ENCODE assay signal across 8 mouse cellular contexts in the genomic region with DNA sequence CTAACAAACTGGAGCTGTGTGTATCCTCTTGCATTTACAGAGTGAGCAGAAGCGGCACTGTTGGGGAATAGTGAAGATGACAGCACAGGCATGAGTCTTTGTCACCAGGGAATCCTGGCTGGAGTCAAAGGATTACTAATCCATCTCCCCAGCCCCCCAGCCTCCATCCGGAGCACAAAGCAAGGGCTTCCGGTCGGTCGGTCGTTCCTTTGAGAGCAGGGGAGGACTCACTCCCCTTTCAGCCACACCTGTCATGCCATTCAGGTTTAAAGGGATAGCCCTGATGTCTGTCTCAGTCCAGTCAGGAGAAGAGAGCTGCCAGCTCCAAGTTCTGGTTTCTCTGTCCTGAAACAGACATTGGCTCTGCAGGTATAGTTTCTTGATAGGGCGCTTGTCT. TPM values are rescaled to one million over a fixed set of nuclear protein-coding genes. Genes with fewer than 3 reads are reported as not detected.
A peak's percentile ranks its signal among the peaks of the same experiment; 100 is the strongest.
DNase-seq lines count a peak whose midpoint lies in the region; ATAC-seq and TF ChIP-seq lines count a peak whose summit lies in the region.

No protein-coding gene starts in this region.

- peak overlapping the region; percentile 72 for H3K9ac ChIP-seq in heart, embryonic 13.5 days
- H3K9ac ChIP-seq in hindbrain, embryonic 11.5 days (ENCODE audit: low read depth, low read length), result peak overlapping the region; percentile 31; the same call in 1 of the 2 replicates
- H3K9ac ChIP-seq in liver, postnatal 0 days (replicated peaks), result peak overlapping the region; percentile 49

- WGBS in heart, embryonic 13.5 days, result 15% methylated on average over 7 of the region's 7 CpGs
- WGBS in hindbrain, embryonic 11.5 days, result 21% methylated on average over 7 of the region's 7 CpGs
- WGBS in liver, postnatal 0 days (ENCODE audit: insufficient replicate concordance), result 24% methylated on average over 7 of the region's 7 CpGs

- no peak for TF ChIP-seq EP300 in liver, postnatal 0 days (IDR thresholded peaks at IDR 0.05; ENCODE audit: low read depth)

- ATAC-seq in heart, embryonic 13.5 days (ENCODE audit: extremely low read depth, insufficient number of reproducible peaks, low FRiP score, low TSS enrichment), result no peak
- ATAC-seq in hindbrain, embryonic 11.5 days (ENCODE audit: low FRiP score), result no peak
- peak; percentile 8; the same call in 1 of the 2 replicates for ATAC-seq in liver, postnatal 0 days

- peaks cover 81% of the 10 kb centered on the region for H3K4me1 ChIP-seq in heart, embryonic 13.5 days
- peaks cover 12% of the 10 kb centered on the region for H3K4me1 ChIP-seq in hindbrain, embryonic 11.5 days (replicated peaks; ENCODE audit: control insufficient read depth, insufficient read depth, low read length)
- peaks cover 53% of the 10 kb centered on the region for H3K4me1 ChIP-seq in liver, postnatal 0 days (ENCODE audit: insufficient read depth)

- no peaks in the 10 kb centered on the region for H3K36me3 ChIP-seq in heart, embryonic 13.5 days
- H3K36me3 ChIP-seq in hindbrain, embryonic 11.5 days (ENCODE audit: control insufficient read depth, insufficient read depth, low read length), result no peaks in the 10 kb centered on the region
- no peaks in the 10 kb centered on the region for H3K36me3 ChIP-seq in liver, postnatal 0 days (replicated peaks; ENCODE audit: insufficient read depth, low read length)

- peak overlapping the region; percentile 96 for H3K27ac ChIP-seq in heart, embryonic 13.5 days (replicated peaks)
- H3K27ac ChIP-seq in hindbrain, embryonic 11.5 days (ENCODE audit: low read depth, low read length), result peak overlapping the region; percentile 63
- H3K27ac ChIP-seq in liver, postnatal 0 days (ENCODE audit: low read depth), result peak overlapping the region; percentile 91

- H3K27me3 ChIP-seq in heart, embryonic 13.5 days (replicated peaks), result no peaks in the 10 kb centered on the region
- no peaks in the 10 kb centered on the region for H3K27me3 ChIP-seq in hindbrain, embryonic 11.5 days (ENCODE audit: control insufficient read depth, insufficient read depth, low read length)
- no peaks in the 10 kb centered on the region for H3K27me3 ChIP-seq in liver, postnatal 0 days (ENCODE audit: insufficient read depth, low read length)

- TF ChIP-seq CTCF in liver, postnatal 0 days (IDR thresholded peaks at IDR 0.05; ENCODE audit: low read depth), result no peak

- DNase-seq in heart, adult 8-10 months (ENCODE audit: low spot score), result no peak
- peak; percentile 70 for DNase-seq in Muller cell, postnatal 12 days (ENCODE audit: inconsistent ontology term)
- DNase-seq in hindbrain, embryonic 11.5 days (ENCODE audit: low spot score), result no peak
- no peak for DNase-seq in liver, postnatal 0 days
- no peak for DNase-seq in right cerebral cortex, postnatal 14 days
- no peak for DNase-seq in left cerebral cortex, postnatal 36 days (ENCODE audit: low spot score in 2 of 2)
- DNase-seq in frontal cortex, adult 2 months (ENCODE audit: extremely low spot score in 1 of 2, low spot score in 1 of 2), result no peak

- H3K4me3 ChIP-seq in heart, embryonic 13.5 days, result peak overlapping the region; percentile 21
- H3K4me3 ChIP-seq in hindbrain, embryonic 11.5 days (ENCODE audit: low read depth, low read length), result no peak overlapping the region
- H3K4me3 ChIP-seq in liver, postnatal 0 days (ENCODE audit: low read depth, low read length), result 0 out of 2 replicates have a peak overlapping the region, but pooled peaks have one; percentile 0

- H3K9me3 ChIP-seq in heart, embryonic 13.5 days, result no peaks in the 10 kb centered on the region
- H3K9me3 ChIP-seq in hindbrain, embryonic 11.5 days (ENCODE audit: control insufficient read depth, low read length), result no peaks in the 10 kb centered on the region
- H3K9me3 ChIP-seq in liver, postnatal 0 days (ENCODE audit: low read length), result no peaks in the 10 kb centered on the region

- peak overlapping the region; percentile 60 for H3K4me2 ChIP-seq in heart, embryonic 13.5 days
- no peak overlapping the region for H3K4me2 ChIP-seq in hindbrain, embryonic 11.5 days (replicated peaks; ENCODE audit: low read depth, low read length)
- peak overlapping the region; percentile 55 for H3K4me2 ChIP-seq in liver, postnatal 0 days (ENCODE audit: low read depth, low read length)

- intact Hi-C loops in left cerebral cortex, postnatal 36 days (cut with DNase I), result no loop called here

RNA-seq across cellular contexts. Expression of a gene that starts 7.4 kb away (rescaled TPM):
- 26.4 and 26.6 TPM in 2 replicates for polyA plus RNA-seq in heart, embryonic 13.5 days (2015; fragmentation: Nextera tagmentation; extraction: Ambion mirVana)
- total RNA-seq in heart, adult 8-10 months (2022), result 10 to 100 TPM; 37.8 to 61.9 (median 52.4) TPM
- 19.0 and 26.0 TPM in 2 replicates for polyA plus RNA-seq in hindbrain, embryonic 11.5 days (2014; fragmentation: Nextera tagmentation; extraction: Ambion mirVana)
- 11.3 and 12.1 TPM in 2 replicates for polyA plus RNA-seq in liver, postnatal 0 days (2015; fragmentation: Nextera tagmentation; extraction: Ambion mirVana)
- total RNA-seq in left cerebral cortex, postnatal 36 days (2021), result 10 to 100 TPM; 27.4 to 30.4 TPM
- 18.9 and 22.2 TPM in 2 replicates for polyA plus RNA-seq in frontal cortex, adult 2 months (2012; rRNA removed)

RNA-seq across cellular contexts. Expression of a gene that starts 14.7 kb away (rescaled TPM):
- polyA plus RNA-seq in heart, embryonic 13.5 days (2015; fragmentation: Nextera tagmentation; extraction: Ambion mirVana), result 35.2 and 48.6 TPM in 2 replicates
- total RNA-seq in heart, adult 8-10 months (2022), result 10 to 100 TPM; 17.3 to 19.5 (median 18.4) TPM
- 44.1 and 45.5 TPM in 2 replicates for polyA plus RNA-seq in hindbrain, embryonic 11.5 days (2014; fragmentation: Nextera tagmentation; extraction: Ambion mirVana)
- 24.7 and 27.7 TPM in 2 replicates for polyA plus RNA-seq in liver, postnatal 0 days (2015; fragmentation: Nextera tagmentation; extraction: Ambion mirVana)
- total RNA-seq in left cerebral cortex, postnatal 36 days (2021), result 10 to 100 TPM; 13.0 to 14.5 TPM
- 25.3 and 26.7 TPM in 2 replicates for polyA plus RNA-seq in frontal cortex, adult 2 months (2012; rRNA removed)

RNA-seq across cellular contexts. Expression of a gene that starts 36.4 kb away (rescaled TPM):
- polyA plus RNA-seq in heart, embryonic 13.5 days (2015; fragmentation: Nextera tagmentation; extraction: Ambion mirVana), result 30.9 and 34.2 TPM in 2 replicates
- 10 to 100 TPM in 1 of 4 experiments, 1 to 10 TPM in 3; 7.3 to 12.4 (median 9.0) TPM for total RNA-seq in heart, adult 8-10 months (2022)
- 33.1 and 36.0 TPM in 2 replicates for polyA plus RNA-seq in hindbrain, embryonic 11.5 days (2014; fragmentation: Nextera tagmentation; extraction: Ambion mirVana)
- polyA plus RNA-seq in liver, postnatal 0 days (2015; fragmentation: Nextera tagmentation; extraction: Ambion mirVana), result 17.1 and 17.7 TPM in 2 replicates
- total RNA-seq in left cerebral cortex, postnatal 36 days (2021), result 1 to 10 TPM; 3.0 to 3.8 TPM
- 8.6 and 9.3 TPM in 2 replicates for polyA plus RNA-seq in frontal cortex, adult 2 months (2012; rRNA removed)

RNA-seq across cellular contexts. Expression of a gene that starts 52.1 kb away (rescaled TPM):
- 2.8 and 3.0 TPM in 2 replicates for polyA plus RNA-seq in heart, embryonic 13.5 days (2015; fragmentation: Nextera tagmentation; extraction: Ambion mirVana)
- 1 to 10 TPM; 1.6 to 2.2 (median 2.1) TPM for total RNA-seq in heart, adult 8-10 months (2022)
- 2.0 and 2.7 TPM in 2 replicates for polyA plus RNA-seq in hindbrain, embryonic 11.5 days (2014; fragmentation: Nextera tagmentation; extraction: Ambion mirVana)
- 2.4 and 2.7 TPM in 2 replicates for polyA plus RNA-seq in liver, postnatal 0 days (2015; fragmentation: Nextera tagmentation; extraction: Ambion mirVana)
- under 1 TPM; 0.76 to 0.77 TPM for total RNA-seq in left cerebral cortex, postnatal 36 days (2021)
- polyA plus RNA-seq in frontal cortex, adult 2 months (2012; rRNA removed), result 1.0 TPM in 2 replicates

RNA-seq across cellular contexts. Expression of a gene that starts 52.8 kb away (rescaled TPM):
- polyA plus RNA-seq in heart, embryonic 13.5 days (2015; fragmentation: Nextera tagmentation; extraction: Ambion mirVana), result 6.4 and 7.7 TPM in 2 replicates
- total RNA-seq in heart, adult 8-10 months (2022), result 1 to 10 TPM; 1.4 to 3.0 (median 2.2) TPM
- 26.4 and 27.1 TPM in 2 replicates for polyA plus RNA-seq in hindbrain, embryonic 11.5 days (2014; fragmentation: Nextera tagmentation; extraction: Ambion mirVana)
- 0.90 and 1.5 TPM in 2 replicates for polyA plus RNA-seq in liver, postnatal 0 days (2015; fragmentation: Nextera tagmentation; extraction: Ambion mirVana)
- 10 to 100 TPM; 51.3 to 57.3 TPM for total RNA-seq in left cerebral cortex, postnatal 36 days (2021)
- 19.7 and 22.3 TPM in 2 replicates for polyA plus RNA-seq in frontal cortex, adult 2 months (2012; rRNA removed)
